ENCODE assay signal across 1 mouse cellular context in genomic region chr6:97179367-97179828, GRCm38 (mm10).
TF ChIP-seq lines count a peak whose summit lies in the region.

No protein-coding gene starts in this region.

TF ChIP-seq in MEL, 35 proteins besides CTCF, POLR2A, EP300 and RAD21:
- TF ChIP-seq SIN3A (IDR thresholded peaks at IDR 0.05; ENCODE audit: low read length) (peak; percentile 46; the same call in 1 of the 2 replicates), POLR2AphosphoS2 (IDR thresholded peaks at IDR 0.05; ENCODE audit: low read length) (peak; percentile 78; the same call in 1 of the 2 replicates), CHD1 (IDR thresholded peaks at IDR 0.05; ENCODE audit: low read depth, low read length) (peak; percentile 83; the same call in 1 of the 2 replicates), MYB (IDR thresholded peaks at IDR 0.05; ENCODE audit: low read depth, low read length) (no peak), ELF1 (IDR thresholded peaks at IDR 0.05; ENCODE audit: low read depth, low read length) (no peak), GATA1 (IDR thresholded peaks at IDR 0.05; ENCODE audit: low read depth, low read length) (no peak), SMC3 (IDR thresholded peaks at IDR 0.05; ENCODE audit: low read depth, low read length) (no peak), JUND (IDR thresholded peaks at IDR 0.05; ENCODE audit: low read depth, low read length) (no peak), TAL1 (IDR thresholded peaks at IDR 0.05; ENCODE audit: low read length) (no peak), HCFC1 (IDR thresholded peaks at IDR 0.05; ENCODE audit: low read depth, low read length) (no peak), MEF2A (IDR thresholded peaks at IDR 0.05; ENCODE audit: extremely low read depth, insufficient replicate concordance, low read depth, low read length, poor library complexity, severe bottlenecking) (no peak), USF1 (IDR thresholded peaks at IDR 0.05; ENCODE audit: low read depth, low read length) (peak; percentile 68), BHLHE40 (IDR thresholded peaks at IDR 0.05; ENCODE audit: borderline replicate concordance, low read depth, low read length) (peak; percentile 72)
